Mouse (Mus musculus) T-helper 2 cell (primary cell): ENCODE measurements around the gene 4930518I15Rik.
"Not testable (repeated sequence)": the region's sequence is repeated elsewhere in the genome, so short reads cannot be mapped to it uniquely, and the experiment has no call there.

ENCODE experiments used
- in situ Hi-C: fragments of 300-600 bp; cut with MboI, MseI; formaldehyde crosslinking; loops from one replicate; pipeline ENCODE4 v1.15.1; 2025; ENCODE audit warnings: high pct_unique_total_duplicates

4930518I15Rik gene

DNA sequence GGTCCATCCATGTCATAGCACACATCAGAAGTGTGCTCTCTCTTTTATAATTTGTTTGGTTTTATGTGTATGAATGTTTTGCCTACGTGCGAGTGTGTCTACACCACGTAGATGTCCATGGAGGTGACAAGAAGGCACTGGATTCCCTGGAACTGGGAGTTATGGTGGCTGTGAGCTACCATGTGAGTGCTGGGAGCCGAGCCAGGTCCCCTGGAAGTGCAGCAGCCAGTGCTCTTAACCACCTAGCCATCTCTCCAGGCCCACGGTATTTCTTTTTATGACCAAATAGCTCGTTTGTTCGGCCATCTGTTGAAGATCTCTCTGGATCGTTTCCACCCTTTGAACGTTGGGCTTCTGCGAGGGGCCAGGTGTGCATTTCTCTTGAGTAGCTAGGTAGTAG, 14.4 kb downstream of the 4930518I15Rik start:
- in situ Hi-C loops, result no loop called here

DNA sequence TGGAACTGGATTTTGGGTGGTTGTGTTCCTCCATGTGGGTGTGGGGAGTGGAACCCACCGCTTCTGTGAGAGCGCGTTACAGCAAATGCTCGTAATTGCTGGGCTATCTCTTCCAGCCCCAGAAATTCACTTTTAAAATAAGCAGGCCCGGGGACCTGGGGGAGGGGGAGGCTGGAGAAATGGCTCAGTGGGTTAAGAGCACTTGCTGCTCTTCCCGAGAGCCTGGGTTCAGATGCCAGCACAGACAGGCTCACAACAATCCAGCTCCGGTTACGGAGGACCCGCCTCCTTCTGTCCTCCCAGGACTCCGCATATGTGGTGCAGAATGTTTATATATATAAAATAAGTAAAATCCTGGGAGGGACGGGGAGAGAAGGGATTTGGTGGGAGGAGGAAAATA, 15.0 kb downstream of the 4930518I15Rik start:
- in situ Hi-C loops, result no loop called here

DNA sequence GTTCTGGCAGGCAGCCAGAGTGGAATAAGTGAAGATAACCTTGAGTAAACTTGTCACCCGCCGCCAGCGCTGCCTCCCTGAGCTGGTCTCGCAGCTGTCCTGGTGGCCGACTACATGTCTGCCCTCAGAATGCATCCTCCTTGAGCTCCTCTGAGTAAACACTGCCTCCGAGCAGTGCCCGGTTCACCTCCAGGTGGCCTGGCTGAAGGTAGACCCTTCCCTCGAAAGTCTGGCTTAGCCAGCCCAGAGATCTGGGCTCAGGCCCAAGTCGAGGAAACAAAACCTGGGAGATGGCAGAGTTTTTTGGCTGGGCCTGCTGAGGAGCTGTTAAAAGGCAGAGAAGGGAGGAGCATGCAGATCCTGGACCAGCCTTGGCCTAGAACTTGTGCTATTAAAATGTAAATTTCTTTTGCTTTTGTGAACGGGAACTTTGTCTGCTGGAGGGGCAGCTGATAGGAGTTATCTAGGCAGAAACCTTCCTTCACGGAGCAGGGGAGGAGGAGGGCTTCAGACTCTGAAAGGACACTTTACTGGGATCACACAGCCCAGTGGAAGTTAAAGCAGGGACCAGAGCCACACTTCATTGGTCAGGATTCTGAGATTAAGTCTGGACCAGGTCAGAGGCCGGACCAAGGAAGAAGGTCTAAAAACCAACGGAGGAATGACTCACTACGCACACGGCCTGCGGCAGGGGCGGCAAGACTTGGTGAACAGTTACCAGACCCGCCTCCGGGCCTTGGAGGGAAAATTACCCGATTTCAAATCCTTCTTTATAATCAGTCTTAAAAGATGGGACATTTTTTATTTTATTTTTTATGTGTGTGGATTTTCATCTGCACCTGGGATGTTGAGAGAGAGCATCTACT, 15.7 kb downstream of the 4930518I15Rik start:
- in situ Hi-C loops, result no loop called here

DNA sequence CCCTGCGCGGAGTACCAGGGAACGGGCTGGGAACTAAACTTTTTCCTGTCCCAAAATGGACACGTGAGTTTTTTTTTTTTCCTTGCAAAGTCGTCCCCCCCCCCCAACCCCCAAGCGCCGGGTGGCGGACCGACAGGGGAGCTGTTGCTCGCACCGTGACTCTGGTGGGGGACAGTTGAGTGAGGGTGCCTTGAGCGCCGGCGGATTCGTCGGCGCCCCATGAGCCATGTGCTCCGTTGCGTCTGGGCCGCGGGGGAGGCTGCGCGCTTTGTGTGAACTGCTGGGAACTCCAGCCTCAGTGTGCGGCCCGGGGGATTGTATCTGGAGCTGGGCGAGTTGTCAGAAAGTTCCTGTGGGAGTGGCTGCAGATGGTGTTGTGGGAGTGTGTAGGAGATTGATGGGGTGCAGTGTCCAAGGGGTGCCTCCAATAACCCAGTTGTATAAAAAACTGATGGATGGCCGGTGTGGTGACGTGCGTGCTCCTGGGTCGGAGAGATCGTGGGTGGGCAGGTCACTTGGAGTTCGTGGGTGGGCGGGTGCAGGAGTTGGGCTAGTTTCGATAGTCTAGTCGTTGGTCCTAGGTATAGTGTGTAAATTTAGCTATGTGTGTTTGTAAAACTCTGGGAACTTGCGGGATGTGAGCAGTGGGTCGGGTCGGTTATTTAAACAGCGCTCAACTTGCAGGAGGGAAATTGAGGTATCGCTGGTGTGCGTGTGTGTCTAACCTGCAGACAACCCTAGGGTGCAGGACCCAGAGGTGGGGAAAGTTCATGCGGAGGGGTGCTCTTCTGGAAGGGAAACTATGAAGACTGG, 16.5 kb downstream of the 4930518I15Rik start:
- in situ Hi-C loops, result no loop called here

DNA sequence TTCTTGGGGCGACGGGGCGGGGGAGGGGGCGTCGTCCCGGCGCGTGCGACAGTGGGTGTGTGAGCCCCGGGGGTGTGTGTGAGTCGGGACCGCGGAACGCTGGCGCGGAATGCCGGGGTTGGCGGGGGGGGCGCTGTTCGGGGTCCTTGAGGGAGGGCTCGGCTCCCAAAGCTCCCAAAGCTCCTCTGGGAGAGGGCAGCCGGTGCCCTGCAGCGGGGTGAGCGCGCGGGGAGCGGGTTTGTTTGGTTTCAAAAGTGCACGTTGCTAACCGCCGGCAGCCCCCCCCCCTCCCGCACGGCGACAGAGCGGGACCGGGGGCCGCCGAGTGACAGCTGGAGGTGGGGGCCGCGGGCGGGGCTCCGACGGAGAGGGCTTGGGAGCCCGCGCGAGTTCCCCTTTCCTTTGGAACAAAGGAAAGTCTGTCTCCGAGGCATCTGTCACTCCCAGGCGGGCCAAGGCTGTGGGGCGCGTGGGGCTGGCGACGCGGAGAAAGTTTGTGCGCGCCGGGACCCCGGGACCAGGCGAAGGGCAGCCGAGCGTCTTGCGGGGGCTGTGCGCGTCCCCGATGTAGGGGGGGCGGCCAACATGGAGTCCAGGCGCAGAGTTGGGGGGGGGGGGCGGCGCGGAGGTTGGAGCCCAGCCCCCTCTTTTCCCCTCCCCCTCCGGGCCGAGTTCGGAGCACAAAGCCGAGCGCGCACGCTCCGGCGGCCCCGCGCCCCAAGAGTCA, 17.3 kb downstream of the 4930518I15Rik start:
- in situ Hi-C loops, result no loop called here

DNA sequence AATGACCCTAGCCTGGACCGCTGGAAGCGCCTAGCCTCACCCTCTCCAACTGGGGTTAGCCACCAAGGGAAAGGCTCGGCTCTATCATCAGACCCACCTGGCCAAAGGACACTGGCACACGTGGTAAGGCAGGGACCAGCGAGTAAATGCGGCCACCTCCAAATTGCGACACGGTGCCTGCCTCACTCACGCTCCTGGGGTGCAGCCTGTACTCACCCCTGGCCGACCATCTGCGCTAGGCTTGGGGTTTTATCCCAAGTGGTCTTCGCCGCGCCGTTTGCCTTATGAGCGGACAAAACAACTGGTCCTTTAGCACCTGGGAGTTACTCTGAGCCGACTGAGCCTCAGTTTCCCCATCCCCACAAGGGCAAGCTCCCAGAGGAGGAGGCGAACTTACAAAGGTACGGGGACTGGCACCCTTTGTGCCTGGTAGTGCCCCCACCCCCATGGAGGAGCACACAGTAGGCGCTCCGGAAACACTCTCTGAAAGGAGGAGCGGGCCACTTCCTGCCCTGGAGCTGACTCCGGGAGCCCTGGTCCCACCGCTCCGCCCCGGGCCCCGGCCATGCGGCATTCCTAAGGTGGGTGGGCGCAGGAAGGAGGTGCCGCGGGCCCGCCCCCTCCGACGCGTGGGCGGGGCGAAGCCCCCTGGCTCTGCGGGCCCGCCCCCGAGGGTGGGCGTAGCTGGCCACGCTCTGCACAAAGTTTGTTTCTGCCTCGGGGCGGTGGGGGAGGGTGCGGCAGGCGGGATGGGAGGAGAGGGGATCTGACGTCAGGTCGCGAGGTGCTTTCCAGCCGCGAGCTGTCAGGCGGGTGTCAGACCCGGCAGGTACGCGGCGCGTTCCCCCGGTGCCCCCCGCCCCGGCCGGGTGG, 18.2 kb downstream of the 4930518I15Rik start, which contains the start of gene Tgif2:
TSS of gene Tgif2 (plus strand) at position 689 of the 873 bp plus-strand sequence.
- in situ Hi-C loops, result no loop called here

DNA sequence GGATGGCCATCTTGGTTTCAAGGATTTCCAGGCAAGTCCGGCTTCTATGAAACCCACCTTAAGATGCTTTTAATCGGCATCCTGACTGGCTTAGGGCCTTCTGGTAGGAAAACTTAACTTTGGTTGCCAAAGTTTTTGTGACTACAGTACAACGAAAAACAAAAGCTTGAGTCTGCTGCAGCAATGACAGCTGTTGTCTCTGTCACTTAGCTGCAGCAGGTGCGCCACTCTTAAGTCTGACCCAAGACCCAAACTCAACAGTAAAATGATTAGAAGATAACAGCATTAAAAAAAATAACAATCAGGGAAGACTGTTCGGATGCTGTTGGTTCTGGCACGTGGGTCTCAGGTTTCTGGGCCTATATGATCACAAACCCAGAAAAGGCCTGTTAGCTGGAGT, 18.9 kb downstream of the 4930518I15Rik start:
- in situ Hi-C loops, result no loop called here

DNA sequence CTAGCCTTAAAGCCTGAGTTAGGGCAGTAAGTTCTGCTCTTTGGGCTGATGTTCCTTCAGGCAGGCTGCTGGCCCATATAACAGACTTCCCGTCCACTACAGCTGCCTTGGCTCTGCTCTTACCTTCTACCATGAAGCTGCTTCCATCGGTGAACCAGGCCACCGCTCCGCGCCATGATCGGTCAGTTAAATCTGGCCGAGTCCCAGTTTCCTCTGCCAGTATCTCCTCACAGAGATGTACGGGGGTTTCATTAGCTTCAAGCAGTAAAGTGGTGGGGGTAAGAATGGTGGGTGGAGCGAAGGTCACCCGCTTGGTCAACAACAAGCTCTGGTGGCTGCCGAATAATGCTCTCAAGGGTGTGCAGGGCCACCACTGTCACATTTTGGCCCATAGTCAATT, 23.4 kb downstream of the 4930518I15Rik start:
- in situ Hi-C loops, result no loop called here

DNA sequence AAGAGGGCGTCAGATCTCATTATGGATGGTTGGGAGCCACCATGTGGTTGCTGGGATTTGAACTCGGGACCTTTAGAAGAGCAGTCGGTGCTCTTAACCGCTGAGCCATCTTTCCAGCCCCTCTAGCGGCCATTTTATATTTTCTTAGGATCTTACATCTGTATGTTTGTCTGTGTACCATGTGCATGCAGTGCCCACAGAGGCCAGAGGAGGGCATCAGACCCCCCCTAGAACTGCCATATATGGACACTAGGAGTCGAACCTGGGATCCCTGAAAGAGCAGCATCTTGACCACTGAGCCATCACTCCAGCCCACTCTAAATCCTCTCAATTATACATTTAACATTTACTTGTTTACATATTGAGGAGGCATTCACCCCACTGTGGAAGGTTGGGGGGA, 32.6 kb downstream of the 4930518I15Rik start:
- in situ Hi-C loops, result not testable (repeated sequence)

DNA sequence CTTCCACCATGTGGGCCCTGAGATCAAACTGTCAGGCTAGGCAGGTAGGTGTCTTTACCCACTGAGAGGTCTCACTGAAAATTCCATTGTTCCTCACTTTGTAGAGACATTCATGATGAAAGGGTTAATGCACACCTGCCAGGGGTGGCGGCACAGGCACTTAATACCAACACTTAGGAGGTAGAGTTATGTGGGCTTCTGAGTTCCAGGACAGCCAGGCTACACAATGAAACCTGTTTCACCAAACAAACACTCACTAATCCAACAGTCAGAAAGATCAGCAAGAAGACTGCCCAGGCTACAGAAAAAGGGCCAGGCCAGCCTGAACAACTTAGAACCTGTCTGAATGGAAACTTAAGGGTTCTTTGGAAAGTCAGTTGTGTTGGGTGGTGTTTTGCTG, 41.6 kb downstream of the 4930518I15Rik start:
- in situ Hi-C loops, result no loop called here

DNA sequence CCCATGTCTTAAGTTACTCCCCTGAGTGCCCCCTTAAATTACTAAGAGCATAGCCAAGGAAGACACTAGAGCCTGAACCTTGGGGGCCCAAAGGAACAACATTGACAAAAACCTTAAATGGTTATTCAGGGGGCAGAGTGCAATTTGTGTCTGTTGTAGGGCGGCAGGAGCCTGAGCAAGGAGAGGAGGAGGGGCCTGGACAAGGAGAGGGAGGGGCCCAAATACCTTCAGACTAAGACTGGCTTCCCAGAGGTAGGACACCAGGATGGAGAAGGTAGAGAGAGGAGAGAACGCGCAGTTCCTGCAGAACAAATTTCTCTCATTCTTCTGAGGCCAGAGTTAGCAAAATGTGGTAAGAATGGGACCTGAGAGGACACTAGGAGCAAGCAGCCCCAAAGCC, 42.3 kb downstream of the 4930518I15Rik start:
- in situ Hi-C loops, result no loop called here

DNA sequence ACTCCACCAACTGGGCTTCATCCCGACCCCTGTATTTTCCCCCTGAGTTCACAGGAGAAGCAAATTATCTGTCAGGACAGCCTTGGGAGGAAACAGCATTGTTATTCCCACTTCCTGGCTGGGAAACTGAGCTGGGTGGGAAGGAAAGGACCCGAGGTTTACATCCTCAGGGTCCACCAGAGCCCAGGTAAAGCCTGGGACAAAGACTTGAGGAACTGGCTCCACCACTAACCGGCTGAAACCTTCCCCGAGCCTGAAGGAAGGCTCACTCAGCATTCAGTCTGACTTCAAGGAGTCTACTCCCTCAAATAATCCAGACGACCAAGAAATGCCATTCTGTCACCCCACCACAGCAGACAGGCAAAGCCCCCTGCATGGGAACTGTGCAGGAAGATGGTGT, 42.9 kb downstream of the 4930518I15Rik start:
- in situ Hi-C loops, result no loop called here

DNA sequence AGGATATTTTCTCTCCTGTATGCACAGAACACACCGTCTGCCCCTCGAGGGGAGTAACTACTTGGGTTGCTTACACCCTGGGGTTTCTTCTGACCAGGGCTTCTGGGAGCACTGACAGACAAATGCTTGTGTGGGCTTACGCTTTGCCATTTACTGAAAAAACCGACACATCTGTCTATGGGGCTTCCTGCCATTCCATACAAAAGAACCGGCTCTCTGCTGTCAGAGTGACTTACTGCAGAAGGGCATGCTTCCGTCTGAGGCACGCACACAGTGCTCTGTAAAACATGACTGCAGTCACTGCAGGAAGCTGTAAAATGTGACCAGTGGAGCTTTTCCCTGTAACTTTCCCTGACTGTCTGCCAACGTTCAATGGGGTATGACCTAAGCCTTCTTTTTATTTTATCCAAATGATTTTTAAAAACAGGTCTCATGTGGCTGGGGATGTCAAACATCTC, 43.4 kb downstream of the 4930518I15Rik start:
- in situ Hi-C loops, result no loop called here

DNA sequence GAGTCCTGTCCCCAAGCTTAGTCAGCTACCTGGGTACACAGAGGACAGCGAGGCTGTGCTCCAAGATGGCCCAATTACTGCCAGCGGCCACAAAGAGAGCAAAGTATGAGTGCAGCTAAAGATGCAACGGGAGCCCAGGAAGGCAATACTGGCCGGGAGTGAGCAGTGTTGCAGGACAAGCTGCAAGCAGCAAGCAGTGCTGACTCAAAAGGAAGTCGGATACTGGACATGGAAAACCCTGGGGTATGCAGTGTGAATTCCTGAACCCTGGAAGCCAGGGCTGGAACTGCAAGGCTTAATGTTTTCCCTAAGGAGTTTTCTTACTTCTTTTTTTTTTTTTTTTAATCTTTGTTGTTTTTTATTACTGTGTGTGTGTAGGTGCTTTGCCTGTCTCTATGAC, 46.2 kb downstream of the 4930518I15Rik start:
- in situ Hi-C loops, result no loop called here

DNA sequence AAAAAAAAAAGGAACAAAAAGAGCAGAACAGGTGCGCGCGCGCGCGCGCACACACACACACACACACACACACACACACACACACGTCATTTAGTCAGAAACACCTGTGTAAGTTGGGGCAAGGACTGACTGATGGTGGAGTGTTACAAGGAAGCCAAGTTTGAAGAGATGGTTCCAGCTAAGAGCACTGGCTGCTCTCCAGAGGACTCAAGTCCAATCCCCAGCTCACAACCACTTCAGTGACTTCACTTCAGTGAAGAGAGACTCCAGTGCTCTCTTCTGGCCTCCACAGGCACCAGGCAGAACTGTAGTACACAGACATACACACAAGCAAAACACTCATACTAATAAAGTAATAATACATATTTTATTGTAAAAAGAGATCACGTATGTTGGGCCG, 47.0 kb downstream of the 4930518I15Rik start:
- in situ Hi-C loops, result no loop called here

DNA sequence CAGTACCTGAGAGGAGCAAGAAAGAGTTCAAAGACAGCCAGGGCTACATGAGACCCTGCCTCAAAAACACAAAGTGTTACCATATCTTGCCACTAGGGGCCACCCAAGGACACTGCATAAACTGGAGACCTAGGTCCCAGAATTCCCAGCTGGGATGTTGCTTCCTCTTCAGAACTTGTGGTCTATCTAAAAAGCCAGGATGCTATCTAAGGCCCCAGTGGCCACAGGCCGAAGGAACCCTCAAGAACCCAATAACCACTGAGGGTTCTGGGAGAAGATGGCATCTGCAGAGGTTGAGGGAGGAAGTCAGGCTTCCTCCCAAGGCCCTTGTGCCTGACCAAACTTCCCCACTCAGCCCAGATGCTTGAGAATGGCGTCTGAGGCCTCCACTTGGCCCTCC, 48.2 kb downstream of the 4930518I15Rik start:
- in situ Hi-C loops, result no loop called here

DNA sequence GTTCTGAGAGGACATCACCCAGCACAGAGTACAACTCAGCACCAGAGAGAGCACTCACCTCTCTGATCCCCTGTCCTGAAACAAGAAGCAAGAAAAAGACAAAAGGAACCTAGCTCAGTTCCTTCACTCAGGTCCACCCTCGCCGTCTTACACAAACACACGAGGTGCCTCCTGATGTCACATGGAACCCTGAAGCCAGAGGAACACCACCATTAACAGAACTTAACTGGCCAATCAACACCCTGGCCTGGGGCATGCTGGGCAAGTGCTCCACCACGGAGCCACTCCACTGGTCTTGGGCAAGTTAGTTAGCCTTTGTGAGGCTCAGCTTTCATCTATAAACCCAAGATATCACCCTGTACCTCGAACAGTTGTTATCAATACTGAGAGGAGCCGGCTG, 50.9 kb downstream of the 4930518I15Rik start:
- in situ Hi-C loops, result no loop called here
